Mouse (Mus musculus) CH12.LX (cell line): ENCODE results near the gene Col5a3.

ENCODE experiments used
- BHLHE40 ChIP-seq: IDR thresholded peaks from 2 replicates; pipeline ENCODE4 v1.6.1; 2011; ENCODE audit warnings: mild to moderate bottlenecking, low read depth, low read length, improper control_type of control experiment
- CTCF ChIP-seq, 2 experiments: IDR thresholded peaks in 1 of 2; conservative IDR thresholded peaks in 1 of 2; 2 replicates each; pipeline ENCODE4 v1.5.1; 2011 to 2012; ENCODE audit warnings: low read depth in 2 of 2, low read length in 2 of 2, improper control_type of control experiment in 1 of 2, inconsistent platforms in 1 of 2, mild to moderate bottlenecking in 1 of 2, moderate library complexity in 1 of 2
- EP300 ChIP-seq: IDR thresholded peaks from 2 replicates; pipeline ENCODE4 v1.6.1; 2011; ENCODE audit warnings: low read length, improper control_type of control experiment
- MEF2A ChIP-seq: IDR thresholded peaks from 2 replicates; pipeline ENCODE4 v1.6.1; 2014; ENCODE audit warnings: low read depth, mild to moderate bottlenecking, inconsistent platforms, low read length, improper control_type of control experiment, borderline replicate concordance
- NRF1 ChIP-seq: IDR thresholded peaks from 2 replicates; pipeline ENCODE4 v1.6.1; 2014; ENCODE audit warnings: low read depth, mild to moderate bottlenecking, inconsistent platforms, low read length, improper control_type of control experiment, moderate library complexity
- POLR2A ChIP-seq: IDR thresholded peaks from 2 replicates; pipeline ENCODE4 v1.6.1; 2011; ENCODE audit warnings: low read depth, mild to moderate bottlenecking, improper control_type of control experiment, low read length
- POLR2AphosphoS2 ChIP-seq: IDR thresholded peaks from 2 replicates; pipeline ENCODE4 v1.6.1; 2011; ENCODE audit warnings: low read depth, low read length, improper control_type of control experiment
- SIN3A ChIP-seq: IDR thresholded peaks from 2 replicates; pipeline ENCODE4 v1.6.1; 2012; ENCODE audit warnings: low read length, improper control_type of control experiment, inconsistent platforms
- USF1 ChIP-seq: IDR thresholded peaks from 2 replicates; pipeline ENCODE4 v1.6.1; 2014; ENCODE audit warnings: low read depth, mild to moderate bottlenecking, inconsistent platforms, low read length, improper control_type of control experiment
- USF2 ChIP-seq: conservative IDR thresholded peaks from 2 replicates; pipeline ENCODE4 v1.6.1; 2011; ENCODE audit warnings: low read depth, low read length, improper control_type of control experiment
- ZC3H11A ChIP-seq: IDR thresholded peaks from 2 replicates; pipeline ENCODE4 v1.6.1; 2012; ENCODE audit warnings: low read depth, mild to moderate bottlenecking, inconsistent platforms, low read length, improper control_type of control experiment

GRCm38 (mm10) chr9:20758896-20759295, 56.0 kb downstream of the Col5a3 start:
- no peak for TF ChIP-seq NRF1
- TF ChIP-seq CTCF (conservative IDR thresholded peaks at IDR 0.05 in 1 of 2, IDR thresholded peaks at IDR 0.05 in 1 of 2; ENCODE audit: low read depth in 2 of 2, low read length in 2 of 2), result no peak
- TF ChIP-seq POLR2A, result no peak
- no peak for TF ChIP-seq POLR2AphosphoS2
- no peak for TF ChIP-seq BHLHE40
- TF ChIP-seq SIN3A, result no peak
- no peak for TF ChIP-seq ZC3H11A
- no peak for TF ChIP-seq MEF2A
- TF ChIP-seq USF2, result no peak
- TF ChIP-seq EP300, result no peak
- no peak for TF ChIP-seq USF1
